Mouse (Mus musculus) layer of hippocampus, adult 6 months (tissue): ENCODE data around the gene Nono. TPM values are rescaled to one million over a fixed set of nuclear protein-coding genes. Genes with fewer than 3 reads are reported as not detected.

Source experiments
- long read RNA-seq, 2 experiments: library from polyadenylated mRNA; unstranded; transcript quantifications; one replicate each; pipeline ENCODE4 v2.0.0; 2019 to 2020
- polyA plus RNA-seq: library from polyadenylated mRNA; unstranded; fragments of <200 nt; fragmentation: Nextera tagmentation; gene quantifications from 2 replicates; pipeline ENCODE4 v1.2.3, GENCODE M21; 2021

The Nono gene
- polyA plus RNA-seq, result 87.1 and 92.9 TPM in 2 replicates
- long read RNA-seq, experiment 1, transcript Nono-203 (2 exons, 631 nt), result minor isoform, 5 of 248 reads
- long read RNA-seq, experiment 1, transcript Nono-201 (12 exons, 2,562 nt), result major isoform, 174 of 248 reads
- long read RNA-seq, experiment 1, partial matches to known transcripts, result 39 of 248 reads
- long read RNA-seq, experiment 1, other reads (novel, unspliced or antisense), result 30 of 248 reads
- long read RNA-seq, experiment 2, transcript Nono-201 (12 exons, 2,562 nt), result major isoform, 721 of 849 reads
- long read RNA-seq, experiment 2, partial matches to known transcripts, result 26 of 849 reads
- long read RNA-seq, experiment 2, other reads (novel, unspliced or antisense), result 100 of 849 reads

DNA sequence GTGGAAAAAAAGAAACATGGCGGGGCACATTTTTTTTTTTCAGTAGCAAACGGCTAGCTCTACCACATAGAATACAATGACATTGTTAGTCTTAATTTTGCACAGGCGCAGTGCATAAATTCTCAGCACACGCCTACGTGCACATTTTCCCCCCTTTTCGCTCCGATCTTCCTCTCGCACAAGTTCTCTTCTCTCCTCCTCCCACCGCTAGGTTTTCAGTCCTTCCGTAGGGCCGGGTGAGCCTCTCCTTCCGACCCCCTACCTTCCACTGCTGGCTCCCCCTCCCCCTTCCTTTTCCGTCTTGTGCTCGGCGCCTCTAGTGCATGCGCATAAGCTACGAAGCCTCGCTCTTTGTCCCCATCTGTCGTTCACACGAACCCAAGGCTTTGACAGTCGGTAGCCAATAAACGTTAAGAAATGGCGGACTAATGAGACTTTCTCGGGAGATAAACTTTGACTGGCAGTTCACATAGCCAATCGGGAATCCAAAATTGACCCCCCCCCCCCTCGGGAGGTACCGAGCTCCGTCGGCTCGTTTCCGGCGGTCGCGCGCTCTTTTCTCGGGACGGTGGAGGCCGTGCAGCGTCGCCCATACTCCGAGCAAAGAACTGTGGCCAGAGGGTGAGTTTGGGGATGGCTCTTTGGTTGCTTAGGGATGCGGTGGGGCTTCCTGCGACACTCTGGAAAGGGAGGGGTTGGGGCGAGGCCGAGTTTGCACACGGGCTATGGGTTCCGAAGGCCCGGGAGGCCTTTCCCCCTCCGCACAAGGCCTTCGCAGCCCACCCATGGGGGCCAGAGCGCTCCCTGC, at the start of gene Nono:
Gene Nono (plus strand): TSS at position 177 of the 808 bp plus-strand sequence.

DNA sequence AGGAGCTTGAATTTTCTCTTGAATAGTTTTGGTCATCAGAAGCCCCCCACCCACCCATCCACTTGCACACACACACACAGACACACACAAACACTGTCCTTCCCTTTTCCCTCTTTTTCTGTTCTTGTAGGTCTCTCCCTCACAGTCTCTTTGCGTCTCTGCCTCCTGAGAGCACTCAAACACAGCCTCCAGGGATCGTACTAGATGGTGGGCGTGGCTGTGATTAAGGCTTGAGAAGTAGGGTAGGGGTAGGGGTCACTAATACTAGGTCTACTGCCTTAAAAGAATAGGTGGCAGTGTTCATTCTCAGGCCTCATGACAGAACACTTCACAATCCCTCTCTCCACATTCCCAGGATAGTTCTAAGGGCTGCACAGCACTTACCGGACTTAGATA, 8.4 kb upstream of the Nono start, which contains the start of gene Zmym3:
Gene Zmym3 (minus strand): TSS at position 150 of the 396 bp plus-strand sequence.

DNA sequence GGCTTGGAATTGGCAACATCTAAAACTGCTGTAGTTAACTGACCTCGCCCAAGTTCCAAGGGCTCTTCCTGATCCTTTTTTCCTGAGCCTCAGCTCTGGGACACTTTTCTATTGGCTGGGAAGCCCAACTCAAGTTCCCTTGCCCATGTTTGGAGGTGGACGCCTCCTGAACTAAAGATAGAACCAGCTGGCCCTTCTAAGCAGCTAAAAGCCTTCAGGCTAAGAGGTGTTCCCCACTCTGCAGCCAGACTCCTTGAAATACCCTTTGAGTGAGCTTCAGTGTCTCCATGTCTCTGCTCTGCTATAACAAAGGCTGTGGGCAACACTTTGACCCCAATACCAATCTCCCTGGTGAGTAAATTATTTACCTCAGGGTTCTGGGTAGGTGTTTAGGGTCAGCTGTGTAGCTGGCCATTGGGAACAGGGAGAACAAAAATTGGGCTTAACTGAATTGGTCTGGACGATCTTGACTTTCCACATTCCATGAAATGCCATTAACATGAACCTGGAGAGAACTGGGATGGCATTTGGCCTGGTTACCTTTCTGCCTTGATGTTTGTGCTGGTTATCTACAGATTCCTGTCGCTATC, 19.9 kb downstream of the Nono start, which contains the start of gene Itgb1bp2:
Gene Itgb1bp2 (plus strand): TSS at position 203 of the 590 bp plus-strand sequence.

Other genes with a start within 250 kb of the Nono start
- 37.4 and 39.0 TPM in 2 replicates for gene Snx12, start 206.8 kb upstream of the Nono start, polyA plus RNA-seq
- gene Foxo4, start 174.8 kb upstream of the Nono start, polyA plus RNA-seq, result 0.67 and 0.72 TPM in 2 replicates
- gene Gm614, start 165.3 kb upstream of the Nono start, polyA plus RNA-seq, result not detected in 2 replicates
- 1.4 and 1.9 TPM in 2 replicates for gene Il2rg, start 161.1 kb upstream of the Nono start, polyA plus RNA-seq
- gene Gm20489, start 160.3 kb upstream of the Nono start, polyA plus RNA-seq, result not detected in 2 replicates
- 2.6 and 2.9 TPM in 2 replicates for gene Med12, start 155.3 kb upstream of the Nono start, polyA plus RNA-seq
- gene Nlgn3, start 130.2 kb upstream of the Nono start, polyA plus RNA-seq, result 112 and 129 TPM in 2 replicates
- 24.4 TPM in 2 replicates for gene Gjb1, start 52.9 kb upstream of the Nono start, polyA plus RNA-seq
- gene Zmym3, start 8.5 kb upstream of the Nono start, polyA plus RNA-seq, result 19.8 and 27.6 TPM in 2 replicates
- gene Itgb1bp2, start 19.8 kb downstream of the Nono start, polyA plus RNA-seq, result not detected in 2 replicates
- 6.3 and 6.5 TPM in 2 replicates for gene Taf1, start 103.4 kb downstream of the Nono start, polyA plus RNA-seq
- 23.4 and 25.8 TPM in 2 replicates for gene Ogt, start 210.7 kb downstream of the Nono start, polyA plus RNA-seq